Mouse (Mus musculus): Measurements from ENCODE around the gene Rabl6. TPM values are rescaled to one million over a fixed set of nuclear protein-coding genes. Genes with fewer than 3 reads are reported as not detected.

Gene Rabl6
- polyA plus RNA-seq (2017; shearing (Covaris generic)) = 8.2 TPM

GRCm38 (mm10) chr2:25607761-25608622, at the start of gene Rabl6:
Rabl6 (minus strand) TSS chr2:25608521.

DNA sequence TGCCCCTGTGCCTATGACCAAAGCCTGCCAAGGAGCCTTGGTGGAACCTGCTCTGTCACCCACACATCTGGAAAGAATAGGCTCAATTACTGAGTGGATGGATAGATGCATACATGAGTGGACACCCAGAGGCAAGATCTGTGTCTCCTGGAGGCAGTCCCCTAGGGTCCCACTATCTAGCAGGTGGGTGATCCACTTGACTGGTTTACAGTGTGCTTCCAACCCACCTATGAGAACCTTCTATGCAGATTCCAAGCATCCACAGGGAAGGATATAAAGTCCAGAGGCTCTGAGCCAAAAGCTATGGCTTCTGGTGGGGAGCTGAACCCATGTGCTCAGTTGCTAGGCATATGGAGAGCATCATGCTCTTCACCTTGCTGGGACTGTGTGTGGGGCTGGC, 49.3 kb upstream of the Rabl6 start, which contains the start of gene Lcn5:
TSS of gene Lcn5 (plus strand) at position 301 of the 400 bp plus-strand sequence.

DNA sequence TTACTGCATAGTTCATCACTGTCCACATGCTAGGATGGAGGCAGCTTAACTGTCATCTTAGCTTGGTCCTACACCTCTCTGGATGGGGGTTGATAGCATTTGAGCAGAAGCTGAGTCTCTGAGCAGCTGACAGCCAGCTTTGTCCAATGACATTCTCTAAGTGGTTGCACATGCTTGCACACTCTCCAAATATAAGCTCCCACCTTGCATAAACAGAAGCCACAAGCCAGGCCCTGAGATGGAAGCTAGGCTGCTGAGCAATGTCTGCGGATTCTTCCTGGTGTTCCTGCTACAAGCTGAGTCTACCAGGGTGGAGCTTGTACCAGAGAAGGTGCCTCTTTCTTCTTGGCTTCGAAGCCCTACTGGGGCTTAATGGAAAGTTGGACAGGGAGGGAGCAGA, 44.6 kb upstream of the Rabl6 start, which contains the start of gene Lcn8:
TSS of gene Lcn8 (plus strand) at position 219 of the 400 bp plus-strand sequence.

DNA sequence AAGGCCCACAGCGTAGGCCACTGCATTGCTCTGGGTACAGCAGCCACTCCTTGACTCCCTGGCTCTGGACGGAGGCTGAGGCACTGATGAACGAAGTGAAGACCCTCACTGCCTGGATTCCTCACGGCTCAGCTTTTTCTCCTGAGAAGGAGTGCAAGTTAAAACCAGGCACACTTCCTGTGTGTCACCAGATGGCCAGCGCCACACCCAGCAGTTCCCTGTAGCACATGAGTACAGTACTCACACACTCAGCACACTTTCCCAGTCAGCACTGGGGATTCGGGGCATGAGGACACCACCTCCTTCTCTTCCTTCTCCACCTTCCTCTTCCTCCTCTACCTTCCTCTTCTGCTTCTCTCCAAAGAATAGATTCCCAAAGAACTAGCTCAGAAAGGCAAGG, 19.5 kb upstream of the Rabl6 start, which contains the start of gene Fcna:
TSS of gene Fcna (minus strand) at position 220 of the 400 bp plus-strand sequence.

GRCm38 (mm10) chr2:25621229-25622200, 13.2 kb upstream of the Rabl6 start, which contains the start of gene Tmem141:
Tmem141 (minus strand) TSS chr2:25622005.

DNA sequence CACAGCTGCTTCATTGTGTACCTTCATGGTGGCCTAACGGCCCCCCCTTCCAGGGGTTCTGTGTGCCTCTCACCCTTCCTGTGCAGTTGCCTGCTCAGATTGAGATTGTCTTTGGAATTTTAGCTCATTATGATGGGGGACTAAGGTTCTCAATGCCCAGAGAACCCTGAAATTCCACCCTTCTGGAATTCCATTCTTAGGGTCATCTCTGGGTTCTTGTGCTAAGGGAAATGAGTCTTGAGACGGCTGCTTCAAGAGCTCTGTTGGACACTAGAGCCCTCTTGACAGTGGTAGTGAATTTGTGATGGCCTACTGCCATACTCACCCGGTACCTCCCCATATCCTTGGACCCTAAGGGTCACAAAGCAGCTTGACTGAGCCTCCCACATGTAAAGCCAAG, 9.3 kb upstream of the Rabl6 start, which contains the start of gene Ccdc183:
TSS of gene Ccdc183 (minus strand) at position 101 of the 400 bp plus-strand sequence.

DNA sequence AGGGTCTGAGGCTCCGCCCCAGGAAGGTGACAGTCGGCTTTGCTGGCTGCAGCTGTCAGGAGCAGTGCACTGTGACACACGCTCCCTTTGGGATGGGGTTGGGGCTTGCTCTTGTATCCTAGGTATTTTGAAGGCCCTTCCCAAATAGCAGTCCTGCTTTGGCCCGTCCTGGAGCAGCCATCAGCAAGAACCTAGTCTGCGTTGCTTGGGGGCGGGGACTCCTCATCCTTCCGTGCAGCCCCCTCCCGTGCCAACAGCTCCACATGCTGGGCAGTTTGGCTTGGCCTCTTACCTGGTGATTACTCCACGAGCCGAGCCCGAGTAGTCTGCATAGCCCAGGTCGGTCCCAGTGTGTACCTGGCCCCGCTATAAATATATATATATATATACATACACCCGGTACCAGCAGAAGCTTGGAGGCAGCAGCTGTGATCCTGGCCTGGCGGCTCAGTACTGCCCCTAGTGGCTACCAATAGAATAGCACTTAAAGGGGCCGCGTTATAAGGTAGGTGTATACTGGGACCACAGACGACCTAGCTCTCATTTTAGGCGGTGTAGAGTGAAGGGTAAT, 26.9 kb downstream of the Rabl6 start, which contains the start of gene Ajm1:
TSS of gene Ajm1 (minus strand) at position 464 of the 571 bp plus-strand sequence.

DNA sequence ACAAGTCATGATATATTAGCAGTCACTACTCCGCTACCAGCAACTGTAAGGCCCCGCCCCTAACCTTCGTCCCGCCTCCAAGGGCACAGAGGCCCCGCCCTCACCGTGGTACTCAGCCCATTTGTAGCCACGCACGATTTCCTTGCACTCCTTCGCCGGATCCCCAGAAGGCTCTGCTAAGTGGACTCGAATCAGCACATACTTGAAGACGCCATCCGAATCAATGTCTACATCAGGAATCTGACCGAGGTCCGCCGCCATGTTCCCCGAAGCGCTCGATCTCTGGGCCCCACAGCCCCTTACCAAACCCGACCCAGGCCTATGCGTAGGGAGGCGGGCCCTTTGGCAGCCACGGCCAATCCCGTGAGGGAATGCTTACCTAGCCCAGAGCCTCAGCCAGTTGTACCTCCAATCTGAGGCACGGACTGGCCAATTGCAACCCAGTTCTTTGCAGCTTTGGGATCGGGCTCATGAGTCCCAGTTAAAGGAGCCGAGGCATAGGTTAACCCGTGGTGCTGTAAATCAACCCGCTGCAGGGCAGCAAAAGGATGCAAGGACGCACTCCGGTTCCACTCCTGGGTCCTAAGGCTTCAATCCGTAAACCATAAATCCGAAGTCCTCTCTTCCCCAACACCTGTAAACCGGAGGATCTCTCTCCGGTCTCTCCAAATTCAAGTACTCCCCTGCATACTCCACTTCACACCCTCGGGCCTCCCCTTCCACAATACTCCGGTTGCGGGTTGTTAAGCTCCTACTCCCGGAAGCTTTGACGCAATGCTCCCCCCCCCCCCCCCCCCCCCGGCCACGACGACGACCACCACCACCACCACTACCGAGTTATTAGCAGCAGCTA, 33.5 kb downstream of the Rabl6 start, which contains the start of the genes Mamdc4 and Phpt1:
TSS of gene Mamdc4 (minus strand) at position 267 of the 853 bp plus-strand sequence.
TSS of gene Phpt1 (minus strand) at position 646 of the 853 bp plus-strand sequence.

GRCm38 (mm10) chr2:25557221-25557963, 50.9 kb downstream of the Rabl6 start, which contains the start of gene Edf1:
Edf1 (plus strand) TSS chr2:25557847.

DNA sequence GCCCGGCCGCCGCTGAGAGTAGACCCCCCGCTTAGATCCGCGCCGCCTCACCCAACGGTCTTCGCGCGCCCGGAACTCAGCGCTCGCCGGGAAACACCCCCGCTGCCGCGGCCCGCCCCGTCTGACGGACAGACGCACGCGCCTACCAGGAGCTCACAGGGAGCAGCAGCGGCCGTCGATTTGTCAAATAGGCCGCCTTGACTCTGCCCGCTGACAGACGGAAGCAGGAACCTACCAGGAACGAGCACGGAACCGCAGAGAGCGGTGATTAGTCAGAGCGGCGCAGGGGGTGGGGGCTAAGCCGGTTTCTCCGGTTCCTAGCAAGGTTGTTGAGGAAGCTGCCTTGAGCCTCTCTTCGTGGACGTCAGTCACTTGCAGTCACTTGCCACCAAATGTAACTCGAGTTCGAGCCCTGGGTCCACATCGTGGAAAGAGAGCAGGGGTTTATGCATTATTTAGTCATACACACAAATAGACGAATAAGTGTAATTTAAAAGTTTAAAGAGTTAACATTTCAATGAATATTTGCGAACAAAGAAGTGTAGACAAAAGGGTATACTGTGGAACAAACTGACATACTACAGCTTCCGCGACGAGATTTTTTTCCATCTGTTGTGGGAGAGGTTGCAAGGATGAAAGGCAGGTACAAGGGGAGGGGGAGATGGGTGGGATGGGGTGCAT, 61.4 kb downstream of the Rabl6 start, which contains the start of gene Traf2:
TSS of gene Traf2 (minus strand) at position 130 of the 681 bp plus-strand sequence.

Other genes starting within 250 kb of the Rabl6 start
- gene Uap1l1, start 242.8 kb downstream of the Rabl6 start, polyA plus RNA-seq (2017; shearing (Covaris generic)) = 12.9 TPM
- 0.37 TPM for gene Sapcd2, start 236.2 kb downstream of the Rabl6 start, polyA plus RNA-seq (2017; shearing (Covaris generic))
- not detected for gene Entpd2, start 212.6 kb downstream of the Rabl6 start, polyA plus RNA-seq (2017; shearing (Covaris generic))
- gene Npdc1, start 209.2 kb downstream of the Rabl6 start, polyA plus RNA-seq (2017; shearing (Covaris generic)) = 1.1 TPM
- gene Fut7, start 185.3 kb downstream of the Rabl6 start, polyA plus RNA-seq (2017; shearing (Covaris generic)) = 6.8 TPM
- 19.7 TPM for gene Abca2, start 179.8 kb downstream of the Rabl6 start, polyA plus RNA-seq (2017; shearing (Covaris generic))
- 5.3 TPM for gene Clic3, start 151.7 kb downstream of the Rabl6 start, polyA plus RNA-seq (2017; shearing (Covaris generic))
- gene Paxx, start 147.4 kb downstream of the Rabl6 start, polyA plus RNA-seq (2017; shearing (Covaris generic)) = 117 TPM
- gene Ptgds, start 138.5 kb downstream of the Rabl6 start, polyA plus RNA-seq (2017; shearing (Covaris generic)) = not detected
- gene Lcn12, start 114.6 kb downstream of the Rabl6 start, polyA plus RNA-seq (2017; shearing (Covaris generic)) = not detected
- gene Fbxw5, start 107.8 kb downstream of the Rabl6 start, polyA plus RNA-seq (2017; shearing (Covaris generic)) = 125 TPM
- 10.0 TPM for gene C8g, start 106.8 kb downstream of the Rabl6 start, polyA plus RNA-seq (2017; shearing (Covaris generic))
- gene Traf2, start 61.6 kb downstream of the Rabl6 start, polyA plus RNA-seq (2017; shearing (Covaris generic)) = 106 TPM
- gene Edf1, start 50.7 kb downstream of the Rabl6 start, polyA plus RNA-seq (2017; shearing (Covaris generic)) = 249 TPM
- gene Mamdc4, start 33.7 kb downstream of the Rabl6 start, polyA plus RNA-seq (2017; shearing (Covaris generic)) = 1.0 TPM
- 88.8 TPM for gene Phpt1, start 33.3 kb downstream of the Rabl6 start, polyA plus RNA-seq (2017; shearing (Covaris generic))
- not detected for gene Ajm1, start 26.8 kb downstream of the Rabl6 start, polyA plus RNA-seq (2017; shearing (Covaris generic))
- not detected for gene Ccdc183, start 9.2 kb upstream of the Rabl6 start, polyA plus RNA-seq (2017; shearing (Covaris generic))
- 2.1 TPM for gene Tmem141, start 13.5 kb upstream of the Rabl6 start, polyA plus RNA-seq (2017; shearing (Covaris generic))
- gene Fcna, start 19.5 kb upstream of the Rabl6 start, polyA plus RNA-seq (2017; shearing (Covaris generic)) = 5.9 TPM
- not detected for gene Lcn8, start 44.6 kb upstream of the Rabl6 start, polyA plus RNA-seq (2017; shearing (Covaris generic))
- gene Lcn5, start 49.4 kb upstream of the Rabl6 start, polyA plus RNA-seq (2017; shearing (Covaris generic)) = not detected
- 0.31 TPM for gene Lcn6, start 68.3 kb upstream of the Rabl6 start, polyA plus RNA-seq (2017; shearing (Covaris generic))
- 0.33 TPM for gene Lcn10, start 74.2 kb upstream of the Rabl6 start, polyA plus RNA-seq (2017; shearing (Covaris generic))
- gene Obp2a, start 91.5 kb upstream of the Rabl6 start, polyA plus RNA-seq (2017; shearing (Covaris generic)) = 0.88 TPM
- 119 TPM for gene Bmyc, start 98.2 kb upstream of the Rabl6 start, polyA plus RNA-seq (2017; shearing (Covaris generic))
- gene Obp2b, start 128.5 kb upstream of the Rabl6 start, polyA plus RNA-seq (2017; shearing (Covaris generic)) = not detected
- not detected for gene Lcn3, start 157.0 kb upstream of the Rabl6 start, polyA plus RNA-seq (2017; shearing (Covaris generic))
- not detected for gene Lcn11, start 168.5 kb upstream of the Rabl6 start, polyA plus RNA-seq (2017; shearing (Covaris generic))
- not detected for gene Gm13539, start 173.7 kb upstream of the Rabl6 start, polyA plus RNA-seq (2017; shearing (Covaris generic))
- not detected for gene Glt6d1, start 207.3 kb upstream of the Rabl6 start, polyA plus RNA-seq (2017; shearing (Covaris generic))
- not detected for gene Lcn9, start 214.6 kb upstream of the Rabl6 start, polyA plus RNA-seq (2017; shearing (Covaris generic))
- gene Sohlh1, start 238.7 kb upstream of the Rabl6 start, polyA plus RNA-seq (2017; shearing (Covaris generic)) = 0.21 TPM

Measured in CD4-positive, CD25-positive, alpha-beta regulatory T cell, adult 9 weeks (primary cell).